Mouse (Mus musculus): ENCODE results near the gene Dnajc4. TPM values are rescaled to one million over a fixed set of nuclear protein-coding genes. Genes with fewer than 3 reads are reported as not detected.

The Dnajc4 gene
- total RNA-seq, 2 experiments from 2014 or later, result 48.7 to 49.2 TPM

- peak; percentile 72 for DNase-seq
Observed at GRCm38 (mm10) chr19:6975537-6976521, 16.5 kb downstream of the Dnajc4 start, which contains the start of gene Plcb3. TSS of gene Plcb3 (minus strand) at chr19:6976470.

GRCm38 (mm10) chr19:6974211-6975205, 17.9 kb downstream of the Dnajc4 start, which contains the start of gene Ppp1r14b:
TSS of gene Ppp1r14b (plus strand) at chr19:6974968.
- peak; percentile 88 for DNase-seq

- no peak for DNase-seq
Observed at GRCm38 (mm10) chr19:6973581-6974190, 18.7 kb downstream of the Dnajc4 start.

GRCm38 (mm10) chr19:6972247-6972917, 20.0 kb downstream of the Dnajc4 start:
- no peak for DNase-seq

GRCm38 (mm10) chr19:6971644-6972043, 20.7 kb downstream of the Dnajc4 start:
- no peak for DNase-seq

GRCm38 (mm10) chr19:6970460-6971085, 21.8 kb downstream of the Dnajc4 start:
- no peak for DNase-seq

GRCm38 (mm10) chr19:6969665-6970381, 22.5 kb downstream of the Dnajc4 start:
- peak; percentile 83 for DNase-seq

GRCm38 (mm10) chr19:6969291-6969664, 23.1 kb downstream of the Dnajc4 start:
- DNase-seq, result no peak

GRCm38 (mm10) chr19:6968491-6969271, 23.7 kb downstream of the Dnajc4 start:
- DNase-seq, result no peak

GRCm38 (mm10) chr19:6956461-6956860, 35.9 kb downstream of the Dnajc4 start:
- no peak for DNase-seq

GRCm38 (mm10) chr19:6955424-6955823, 36.9 kb downstream of the Dnajc4 start:
- peak; percentile 68 for DNase-seq

GRCm38 (mm10) chr19:6954046-6954445, 38.3 kb downstream of the Dnajc4 start:
- DNase-seq, result peak; percentile 79

- DNase-seq, result peak; percentile 48
Observed at GRCm38 (mm10) chr19:6952712-6953037, 39.7 kb downstream of the Dnajc4 start.

GRCm38 (mm10) chr19:6951994-6952711, 40.2 kb downstream of the Dnajc4 start:
- peak; percentile 88 for DNase-seq

- DNase-seq, result peak; percentile 94
Observed at GRCm38 (mm10) chr19:6951381-6951968, 40.9 kb downstream of the Dnajc4 start.

- peak; percentile 51 for DNase-seq
Observed at GRCm38 (mm10) chr19:6950613-6951153, 41.7 kb downstream of the Dnajc4 start.

GRCm38 (mm10) chr19:6949951-6950350, 42.4 kb downstream of the Dnajc4 start:
- DNase-seq, result no peak

GRCm38 (mm10) chr19:6949532-6949931, 42.8 kb downstream of the Dnajc4 start:
- no peak for DNase-seq

Measured in heart, postnatal 4 days (tissue).